Mouse (Mus musculus) erythroblast, embryonic 14.5 days (primary cell): ENCODE measurements at regions not wholly inside any gene's neighbourhood (a gene's known extent, or its start where the extent isn't known, plus 50 kb on each side); places are given as distances from the start of the nearest gene placed in this dataset.

Experiments used
- GATA1 ChIP-seq: IDR thresholded peaks from 2 replicates; pipeline ENCODE4 v1.6.1; 2012; ENCODE audit warnings: low read length, inconsistent platforms, mixed read lengths
- TAL1 ChIP-seq: IDR thresholded peaks from 3 replicates; pipeline ENCODE4 v1.6.1; 2012; ENCODE audit warnings: low read length, inconsistent platforms, mixed read lengths

- TF ChIP-seq GATA1 (no peak), TAL1 (no peak)
These were observed 337.6 kb upstream of the Zeb2 start for GRCm38 (mm10) chr2:45454811-45455210.
